Mouse (Mus musculus) thymus, adult 2 months (tissue): ENCODE data around the gene Ccdc126. TPM values are rescaled to one million over a fixed set of nuclear protein-coding genes. Genes with fewer than 3 reads are reported as not detected.
"Not testable (repeated sequence)": the region's sequence is repeated elsewhere in the genome, so short reads cannot be mapped to it uniquely, and the experiment has no call there.

Source experiments
- DNase-seq: peaks from one replicate; pipeline ENCODE4 v3.0.0; 2021
- H3K27ac ChIP-seq: fragments of 200-500 bp; 2 replicates; pipeline ENCODE4 v1.5.1; 2012; ENCODE audit warnings: low read length, control low read depth; ENCODE audit not compliant: control insufficient read depth, insufficient read depth
- H3K27me3 ChIP-seq: fragments of 200-500 bp; 2 replicates; pipeline ENCODE4 v1.6.1; 2012; ENCODE audit warnings: mild to moderate bottlenecking, low read length, moderate library complexity, mixed read lengths; ENCODE audit not compliant: control insufficient read depth, insufficient read depth
- H3K36me3 ChIP-seq: fragments of 200-500 bp; 2 replicates; pipeline ENCODE4 v1.6.1; 2012; ENCODE audit warnings: mild to moderate bottlenecking, low read length, moderate library complexity; ENCODE audit not compliant: control insufficient read depth, insufficient read depth
- H3K4me1 ChIP-seq: fragments of 200-500 bp; replicated peaks from 2 replicates; pipeline ENCODE4 v1.6.1; 2012; ENCODE audit warnings: low read length; ENCODE audit not compliant: control insufficient read depth, insufficient read depth
- H3K4me3 ChIP-seq: fragments of 200-500 bp; 2 replicates; pipeline ENCODE4 v1.5.1; 2012; ENCODE audit warnings: mild to moderate bottlenecking, low read length, control low read depth, moderate library complexity; ENCODE audit not compliant: control insufficient read depth, insufficient read depth
- CTCF ChIP-seq: fragments of 200-500 bp; IDR thresholded peaks from 2 replicates; pipeline ENCODE4 v1.5.1; 2012; ENCODE audit warnings: mild to moderate bottlenecking, control low read depth, low read length, moderate library complexity, borderline replicate concordance; ENCODE audit not compliant: control insufficient read depth, poor library complexity, insufficient read depth; ENCODE audit errors: extremely low read depth
- POLR2A ChIP-seq: fragments of 200-500 bp; IDR thresholded peaks from 2 replicates; pipeline ENCODE4 v1.6.1; 2012; ENCODE audit warnings: mild to moderate bottlenecking, low read length, control low read depth, moderate library complexity; ENCODE audit not compliant: control insufficient read depth, poor library complexity, insufficient read depth; ENCODE audit errors: extremely low read depth
- WGBS: fragments of 180-500 bp; shearing (Covaris S2); methylation state at CpG from one replicate; pipeline ENCODE4 v1.1.7; 2018; 5-methylcytosine and 5-hydroxymethylcytosine counted together
- polyA plus RNA-seq: library from polyadenylated mRNA; depleted of rRNA; stranded (reverse); fragments of >200 nt; gene quantifications from 2 replicates; pipeline ENCODE4 v1.2.3, GENCODE M21; 2012

Ccdc126 gene
- polyA plus RNA-seq, 1 experiment: 2.9 TPM

DNA sequence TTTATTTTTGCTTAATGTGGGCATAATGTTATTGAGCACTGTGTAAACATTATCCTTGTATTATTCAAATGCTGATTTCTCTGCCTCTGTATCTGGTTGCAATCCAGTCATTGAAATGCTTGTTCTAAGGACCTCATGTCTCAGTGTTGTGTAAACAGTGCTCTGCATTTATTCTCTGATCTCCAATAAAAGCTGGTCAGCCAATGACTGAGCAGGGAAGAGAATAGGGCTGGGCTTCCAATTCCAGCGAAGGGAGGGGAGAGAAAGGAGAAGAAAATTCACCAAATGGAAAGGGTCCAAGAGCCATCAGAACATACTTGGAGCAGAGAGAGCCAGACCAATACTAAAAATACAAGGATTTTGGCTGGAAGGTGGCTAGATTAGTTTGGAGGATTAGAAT lies 38.1 kb upstream of the Ccdc126 start:
- Histone ChIP-seq H3K4me3 (no peak overlapping the region), H3K36me3 (no peaks in the 10 kb centered on the region), H3K4me1 (no peaks in the 10 kb centered on the region), H3K27me3 (no peaks in the 10 kb centered on the region), H3K27ac (no peak overlapping the region)
- WGBS: 75% methylated on average over 1 of the region's 1 CpGs
- DNase-seq: no peak
- TF ChIP-seq CTCF (no peak), POLR2A (no peak)

DNA sequence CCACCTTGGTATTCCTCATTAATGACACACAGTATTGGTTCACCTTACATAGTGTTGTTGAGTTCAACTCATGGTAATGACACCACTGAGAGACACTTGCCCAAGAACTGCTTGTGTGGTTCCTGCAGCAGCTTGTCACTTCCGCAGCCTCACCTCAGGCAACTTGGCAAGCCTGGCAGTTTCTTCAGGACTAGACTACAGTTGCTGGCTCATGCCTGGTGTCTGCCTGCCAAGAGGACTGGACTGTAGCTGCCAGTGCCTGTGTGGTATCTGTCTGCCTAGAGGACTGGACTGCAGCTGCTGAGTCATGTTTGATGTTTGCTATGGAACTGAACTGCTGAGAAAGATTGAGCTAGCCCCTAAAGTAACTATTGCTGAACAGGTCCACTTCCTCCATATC lies 37.0 kb upstream of the Ccdc126 start:
- no peaks in the 10 kb centered on the region for H3K27me3 ChIP-seq
- H3K27ac ChIP-seq: no peak overlapping the region
- TF ChIP-seq CTCF (no peak), POLR2A (no peak)
- no peak for DNase-seq
- WGBS: 90% methylated on average over 1 of the region's 1 CpGs
- no peaks in the 10 kb centered on the region for H3K36me3 ChIP-seq
- H3K4me1 ChIP-seq: peaks cover 5% of the 10 kb centered on the region
- H3K4me3 ChIP-seq: no peak overlapping the region

DNA sequence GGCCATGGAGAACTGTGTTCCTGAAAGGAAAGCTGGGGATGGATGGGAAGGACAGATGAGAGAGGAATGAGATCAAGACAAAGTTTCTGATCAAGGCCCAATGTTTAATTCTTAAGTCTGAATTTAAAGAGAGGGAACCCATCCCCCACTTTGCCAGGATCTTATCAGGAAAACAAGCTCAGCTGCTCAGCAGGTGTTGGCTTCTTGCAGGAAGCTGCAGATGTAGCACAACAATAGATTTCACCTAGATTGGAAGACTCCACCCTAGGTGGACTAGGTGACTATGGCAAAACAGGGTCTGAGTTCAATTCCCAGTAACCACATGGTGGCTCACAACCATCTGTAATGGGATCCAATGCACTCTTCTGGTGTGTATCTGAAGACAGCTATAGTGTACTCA lies 20.8 kb upstream of the Ccdc126 start:
- Histone ChIP-seq H3K27ac (no peak overlapping the region), H3K27me3 (no peaks in the 10 kb centered on the region), H3K4me3 (no peak overlapping the region), H3K4me1 (no peaks in the 10 kb centered on the region), H3K36me3 (no peaks in the 10 kb centered on the region)
- no peak for TF ChIP-seq CTCF
- TF ChIP-seq POLR2A: no peak
- no peak for DNase-seq

- not testable (repeated sequence) for H3K36me3 ChIP-seq, H3K27me3 ChIP-seq, H3K4me1 ChIP-seq, DNase-seq, H3K27ac ChIP-seq, H3K4me3 ChIP-seq
- WGBS: 87% methylated on average over 3 of the region's 3 CpGs
Measured at GRCm38 (mm10) chr6:49314821-49315220, 4.3 kb upstream of the Ccdc126 start.

GRCm38 (mm10) chr6:49319595-49320315 lies 681 bp downstream of the Ccdc126 start:
- peaks cover 6% of the 10 kb centered on the region; the same call in 1 of the 2 replicates for H3K4me1 ChIP-seq
- no peaks in the 10 kb centered on the region for H3K36me3 ChIP-seq
- TF ChIP-seq CTCF (no peak), POLR2A (no peak)
- 22% methylated on average over 13 of the region's 13 CpGs for WGBS
- no peak for DNase-seq
- peak overlapping the region; percentile 66 for H3K4me3 ChIP-seq
- H3K27ac ChIP-seq: no peak overlapping the region
- H3K27me3 ChIP-seq: no peaks in the 10 kb centered on the region

- Histone ChIP-seq H3K36me3 (no peaks in the 10 kb centered on the region), H3K27me3 (no peaks in the 10 kb centered on the region), H3K4me1 (peaks cover 6% of the 10 kb centered on the region; the same call in 1 of the 2 replicates), H3K27ac (no peak overlapping the region), H3K4me3 (no peak overlapping the region)
- 13% methylated on average over 3 of the region's 3 CpGs for whole genome bisulfite sequencing
- DNase-seq: no peak
- TF ChIP-seq POLR2A (no peak), CTCF (no peak)
Measured at GRCm38 (mm10) chr6:49321341-49321740, 2.3 kb downstream of the Ccdc126 start.

- TF ChIP-seq POLR2A (no peak), CTCF (no peak)
- no peak overlapping the region for H3K4me3 ChIP-seq
- no peaks in the 10 kb centered on the region for H3K27me3 ChIP-seq
- H3K4me1 ChIP-seq: peaks cover 6% of the 10 kb centered on the region; the same call in 1 of the 2 replicates
- H3K36me3 ChIP-seq: no peaks in the 10 kb centered on the region
- no peak for DNase-seq
- H3K27ac ChIP-seq: no peak overlapping the region
Measured at GRCm38 (mm10) chr6:49322056-49322455, 3.0 kb downstream of the Ccdc126 start.

- TF ChIP-seq CTCF: no peak
- TF ChIP-seq POLR2A: no peak
- Histone ChIP-seq H3K4me1 (peaks cover 6% of the 10 kb centered on the region; the same call in 1 of the 2 replicates), H3K4me3 (no peak overlapping the region), H3K36me3 (no peaks in the 10 kb centered on the region), H3K27ac (no peak overlapping the region), H3K27me3 (no peaks in the 10 kb centered on the region)
- WGBS: 67% methylated on average over 2 of the region's 2 CpGs
- no peak for DNase-seq
Measured at GRCm38 (mm10) chr6:49322986-49323385, 3.9 kb downstream of the Ccdc126 start.
